Mouse (Mus musculus) liver, embryonic 15.5 days (tissue): ENCODE results near the gene Tmprss7. TPM values are rescaled to one million over a fixed set of nuclear protein-coding genes. Genes with fewer than 3 reads are reported as not detected.

Source experiments
- ATAC-seq: fragments of 200-750 bp; cut with Nextera tagmentation; 2 replicates; pipeline ENCODE4 v1.8.0; 2017; ENCODE audit warnings: moderate number of reproducible peaks, mild to moderate bottlenecking, moderate library complexity; ENCODE audit not compliant: insufficient read depth
- H3K27ac ChIP-seq: fragments of 300-500 bp; sonication (generic); replicated peaks from 2 replicates; pipeline ENCODE4 v1.5.1; 2015; ENCODE audit warnings: mild to moderate bottlenecking, inconsistent platforms
- H3K27me3 ChIP-seq: fragments of 300-500 bp; sonication (generic); 2 replicates; pipeline ENCODE4 v1.6.1; 2015; ENCODE audit warnings: mild to moderate bottlenecking, inconsistent platforms
- H3K36me3 ChIP-seq: fragments of 300-500 bp; sonication (generic); replicated peaks from 2 replicates; pipeline ENCODE4 v1.6.1; 2015; ENCODE audit warnings: moderate library complexity, mild to moderate bottlenecking, inconsistent platforms
- H3K4me1 ChIP-seq: fragments of 300-500 bp; sonication (generic); replicated peaks from 2 replicates; pipeline ENCODE4 v1.6.1; 2015; ENCODE audit warnings: inconsistent platforms
- H3K4me2 ChIP-seq: fragments of 300-500 bp; sonication (generic); 2 replicates; pipeline ENCODE4 v1.6.1; 2015; ENCODE audit warnings: moderate library complexity, mild to moderate bottlenecking, inconsistent platforms
- H3K4me3 ChIP-seq: fragments of 300-500 bp; sonication (generic); replicated peaks from 2 replicates; pipeline ENCODE4 v1.5.1; 2015; ENCODE audit warnings: mild to moderate bottlenecking, inconsistent platforms
- H3K9ac ChIP-seq: fragments of 300-500 bp; sonication (generic); 2 replicates; pipeline ENCODE4 v1.6.1; 2015; ENCODE audit warnings: moderate library complexity, mild to moderate bottlenecking, inconsistent platforms
- H3K9me3 ChIP-seq: fragments of 300-500 bp; sonication (generic); replicated peaks from 2 replicates; pipeline ENCODE4 v1.6.1; 2016; ENCODE audit warnings: inconsistent platforms
- WGBS: fragments of 180-500 bp; shearing (Covaris S2); methylation state at CpG from one replicate; pipeline ENCODE4 v1.1.7; 2015; ENCODE audit warnings: mixed read lengths; ENCODE audit not compliant: insufficient replicate concordance; 5-methylcytosine and 5-hydroxymethylcytosine counted together
- polyA plus RNA-seq: library from polyadenylated mRNA; unstranded; fragments of >200 nt; fragmentation: Nextera tagmentation; extraction: Ambion mirVana; gene quantifications from 2 replicates; pipeline ENCODE4 v1.2.1, GENCODE M21; 2015

Tmprss7 gene
- 0.12 and 0.14 TPM in 2 replicates for polyA plus RNA-seq

DNA sequence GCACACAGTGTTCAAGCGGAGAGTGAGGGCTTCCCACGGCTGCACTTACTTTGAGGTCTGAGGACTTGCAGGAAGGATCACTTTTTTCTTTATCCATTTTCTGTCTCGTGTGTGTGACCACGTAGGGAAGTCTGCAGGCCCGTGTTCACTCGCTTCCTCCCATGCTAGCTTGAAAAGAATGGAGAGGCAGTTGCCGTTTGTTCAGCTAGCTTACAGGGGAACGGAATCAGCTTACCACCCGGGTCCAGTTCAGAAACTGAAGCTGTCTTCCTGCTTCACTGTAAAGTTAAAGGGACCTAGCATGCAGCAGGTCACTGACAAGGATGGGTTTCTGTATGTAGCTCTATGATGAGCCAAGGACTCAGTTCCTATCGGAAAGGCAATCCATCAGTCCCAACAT is at the start of gene Tmprss7:
TSS of gene Tmprss7 (minus strand) at position 101 of the 400 bp plus-strand sequence.
- H3K4me1 ChIP-seq = no peaks in the 10 kb centered on the region
- H3K4me2 ChIP-seq = no peak within 1 kb of the TSS
- no peak within 1 kb of the TSS for H3K4me3 ChIP-seq
- 41% methylated on average over 10 of the region's 10 CpGs for WGBS
- H3K9me3 ChIP-seq = no peaks in the 10 kb centered on the region
- no peak within 1 kb of the TSS for H3K27ac ChIP-seq
- no peak for ATAC-seq
- no peak within 1 kb of the TSS for H3K9ac ChIP-seq
- no peaks in the 10 kb centered on the region for H3K27me3 ChIP-seq
- H3K36me3 ChIP-seq = no peaks in the 10 kb centered on the region

DNA sequence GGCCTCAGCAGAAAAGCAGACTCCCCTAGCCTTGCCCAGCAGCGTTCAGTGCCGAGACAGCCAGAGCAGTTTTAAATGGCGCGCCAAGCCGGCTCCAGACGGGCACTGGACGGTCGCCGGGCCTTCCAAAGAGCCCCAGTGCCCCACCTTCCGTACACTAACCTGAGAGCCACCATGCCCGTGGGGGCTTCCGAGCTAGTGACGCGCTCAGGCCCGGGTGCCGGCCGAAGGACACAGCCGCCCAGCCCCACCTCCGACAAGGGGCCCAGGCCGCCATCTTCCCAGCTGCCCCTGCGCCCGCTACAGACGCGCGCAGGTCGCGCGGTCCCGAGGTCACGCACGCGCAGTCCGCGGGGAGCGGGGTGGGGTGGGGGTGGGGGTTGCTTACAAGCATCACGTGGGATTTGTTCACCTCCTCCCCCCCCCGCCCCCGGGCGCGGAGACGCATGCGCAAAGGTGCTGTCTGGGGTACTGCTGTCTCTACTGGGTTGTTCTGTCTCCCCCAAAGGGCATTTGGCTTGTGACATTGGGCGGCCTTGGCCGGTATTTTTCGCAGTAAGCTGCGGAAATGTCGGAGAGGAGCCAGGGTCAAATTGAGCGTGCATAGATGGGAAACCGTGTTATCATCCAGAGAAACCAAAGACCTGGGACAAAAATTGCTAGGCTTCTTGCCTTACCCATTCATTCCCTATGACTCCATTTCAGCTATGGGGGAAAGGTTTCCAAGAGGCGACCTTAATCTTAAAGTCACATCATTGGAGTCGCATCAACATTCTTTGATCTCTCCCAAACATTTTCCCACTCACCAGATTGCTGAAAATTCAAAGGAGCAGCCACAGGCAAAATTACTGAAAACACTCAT is 49.4 kb upstream of the Tmprss7 start, which contains the start of gene Abhd10:
TSS of gene Abhd10 (minus strand) at position 341 of the 862 bp plus-strand sequence.
- H3K27me3 ChIP-seq = no peaks in the 10 kb centered on the region
- ATAC-seq = peak; percentile 100
- H3K27ac ChIP-seq = peak within 1 kb of the TSS; percentile 83
- H3K36me3 ChIP-seq = peaks cover 3% of the 10 kb centered on the region; the same call in 1 of the 2 replicates
- under 1% methylated on average over 51 of the region's 51 CpGs for WGBS
- H3K4me2 ChIP-seq = peak within 1 kb of the TSS; percentile 77
- no peaks in the 10 kb centered on the region for H3K9me3 ChIP-seq
- peak within 1 kb of the TSS; percentile 91 for H3K4me3 ChIP-seq
- H3K4me1 ChIP-seq = peaks cover 22% of the 10 kb centered on the region
- peak within 1 kb of the TSS; percentile 90 for H3K9ac ChIP-seq

DNA sequence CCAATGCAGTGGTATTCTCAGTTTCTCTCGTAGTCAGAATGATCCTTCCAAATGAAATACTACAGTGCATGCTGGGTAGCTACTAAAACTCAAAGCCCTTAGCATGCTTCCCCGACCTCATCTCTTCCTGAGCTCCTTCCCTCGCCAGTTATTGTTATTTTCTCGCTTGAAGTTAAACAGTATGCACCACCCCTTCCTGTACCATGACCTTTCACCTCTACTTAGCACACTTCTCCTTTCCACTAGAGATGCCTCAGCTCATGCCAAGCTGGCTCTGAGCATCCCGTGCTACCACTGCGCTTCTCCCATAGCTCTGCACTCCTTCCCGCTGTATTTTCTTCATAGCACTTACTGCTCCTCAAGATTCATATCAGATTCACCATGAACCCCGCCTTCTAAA is 44.4 kb upstream of the Tmprss7 start:
- Histone ChIP-seq H3K4me2 (no peak overlapping the region), H3K4me3 (no peak overlapping the region), H3K27ac (no peak overlapping the region), H3K9me3 (no peaks in the 10 kb centered on the region), H3K9ac (no peak overlapping the region), H3K27me3 (no peaks in the 10 kb centered on the region), H3K36me3 (peaks cover 43% of the 10 kb centered on the region), H3K4me1 (peaks cover 15% of the 10 kb centered on the region)
- WGBS = 74% methylated on average over 8 of the region's 8 CpGs
- no peak for ATAC-seq

DNA sequence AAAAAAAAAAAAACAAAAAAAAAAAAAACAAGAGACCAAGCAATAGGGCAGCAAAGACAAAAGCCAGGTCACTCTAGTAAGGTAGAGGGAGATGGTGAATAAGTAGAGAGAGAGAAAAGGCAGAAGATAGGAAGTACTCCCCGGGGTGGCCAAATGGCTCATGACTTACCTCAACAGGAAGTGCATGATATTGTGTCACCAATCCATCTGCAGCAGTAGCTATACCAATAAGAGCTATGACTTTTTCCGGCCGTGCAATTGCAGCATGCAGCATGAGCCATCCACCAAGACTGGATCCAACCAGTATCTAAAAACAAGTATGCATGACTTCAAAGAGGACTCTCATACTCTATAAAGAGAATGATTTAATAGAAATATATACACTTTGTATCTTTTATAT is 43.3 kb upstream of the Tmprss7 start:
- H3K9ac ChIP-seq = no peak overlapping the region
- no peak overlapping the region for H3K4me3 ChIP-seq
- H3K4me2 ChIP-seq = no peak overlapping the region
- no peaks in the 10 kb centered on the region for H3K9me3 ChIP-seq
- no peak for ATAC-seq
- H3K36me3 ChIP-seq = peaks cover 49% of the 10 kb centered on the region
- H3K4me1 ChIP-seq = peaks cover 15% of the 10 kb centered on the region
- H3K27ac ChIP-seq = no peak overlapping the region
- no peaks in the 10 kb centered on the region for H3K27me3 ChIP-seq
- WGBS = 67% methylated on average over 3 of the region's 3 CpGs

DNA sequence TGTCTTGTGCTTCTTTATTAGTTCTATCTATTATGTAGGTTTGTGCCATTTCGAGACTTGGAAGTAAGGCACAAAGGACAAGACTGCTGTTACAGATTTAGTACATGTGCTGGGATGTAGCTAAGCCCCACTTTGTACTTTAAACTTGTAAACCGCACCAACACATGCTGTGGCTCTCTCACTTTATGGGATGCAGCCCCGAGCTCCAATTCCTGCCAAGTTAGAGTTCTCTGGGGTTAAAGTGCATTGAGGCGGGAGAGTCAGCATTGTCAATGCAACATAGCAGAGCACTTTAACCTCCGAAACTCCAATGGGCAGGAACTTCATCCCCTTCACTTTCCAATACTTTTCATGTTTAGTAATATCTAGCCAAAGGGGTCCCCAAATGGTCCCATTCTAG is 35.7 kb upstream of the Tmprss7 start:
- Histone ChIP-seq H3K9me3 (no peaks in the 10 kb centered on the region), H3K27ac (no peak overlapping the region), H3K4me1 (peaks cover 7% of the 10 kb centered on the region; the same call in 1 of the 2 replicates), H3K4me3 (no peak overlapping the region), H3K4me2 (no peak overlapping the region), H3K9ac (no peak overlapping the region), H3K27me3 (peaks cover 15% of the 10 kb centered on the region), H3K36me3 (peaks cover 28% of the 10 kb centered on the region)
- 67% methylated on average over 5 of the region's 5 CpGs for WGBS
- ATAC-seq = no peak

DNA sequence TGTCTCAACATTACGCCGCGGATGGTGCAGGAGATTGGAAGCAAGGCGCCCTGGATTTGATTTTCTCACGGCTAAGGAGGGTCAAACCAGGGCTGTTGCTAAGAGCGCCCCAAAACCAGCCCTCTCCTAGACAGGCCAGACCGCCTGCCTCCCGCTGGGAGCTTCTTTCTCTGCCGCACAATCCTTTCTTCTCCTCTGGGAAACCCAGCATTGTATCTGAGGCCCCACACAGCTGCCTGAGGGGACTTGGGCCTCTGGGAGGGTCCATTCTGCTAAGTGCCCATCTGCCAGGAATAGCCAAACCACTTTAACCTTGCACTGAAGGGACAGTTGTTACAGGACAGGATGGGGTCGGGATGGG is 31.3 kb upstream of the Tmprss7 start:
- Histone ChIP-seq H3K4me3 (peak overlapping the region; percentile 36), H3K9me3 (no peaks in the 10 kb centered on the region), H3K9ac (no peak overlapping the region), H3K4me2 (peak overlapping the region; percentile 61), H3K27ac (no peak overlapping the region), H3K4me1 (peaks cover 11% of the 10 kb centered on the region; the same call in 1 of the 2 replicates), H3K36me3 (peaks cover 4% of the 10 kb centered on the region; the same call in 1 of the 2 replicates), H3K27me3 (peaks cover 26% of the 10 kb centered on the region)
- 7% methylated on average over 10 of the region's 10 CpGs for WGBS
- no peak for ATAC-seq

DNA sequence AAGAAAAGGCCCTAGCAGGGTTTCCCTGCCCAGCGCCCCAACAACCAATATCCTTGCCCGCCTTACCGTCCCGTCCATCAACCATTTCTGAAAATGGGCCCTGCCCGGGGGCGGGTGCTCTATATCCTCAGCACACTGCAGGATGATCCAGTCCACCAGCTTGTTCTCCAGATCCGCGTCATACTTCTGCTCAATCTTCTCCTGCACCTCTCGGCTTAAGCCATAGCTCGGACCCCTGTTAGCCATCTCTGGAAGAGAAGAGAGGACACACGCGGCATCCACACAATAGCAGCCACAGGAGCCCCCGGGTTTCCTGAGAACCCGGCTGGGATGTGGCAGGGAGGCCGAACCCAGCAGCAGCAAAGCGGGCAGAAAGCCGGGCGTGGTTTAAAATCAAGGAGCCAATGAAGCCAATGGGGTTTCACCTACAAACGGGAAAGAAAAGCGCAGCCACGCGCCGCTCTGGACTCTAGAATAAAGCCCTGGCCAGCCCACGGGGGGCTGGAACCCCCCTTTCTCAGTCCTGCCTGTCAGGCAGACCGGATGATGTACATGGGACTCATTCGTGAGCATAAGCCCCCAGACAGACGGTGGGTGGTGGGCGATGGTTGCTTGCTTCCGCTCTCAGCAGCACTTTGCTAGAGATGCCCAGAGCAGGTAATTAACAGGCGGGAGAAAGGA is 30.7 kb upstream of the Tmprss7 start, which contains the start of gene Tagln3:
TSS of gene Tagln3 (minus strand) at position 548 of the 681 bp plus-strand sequence.
- no peak within 1 kb of the TSS for H3K9ac ChIP-seq

DNA sequence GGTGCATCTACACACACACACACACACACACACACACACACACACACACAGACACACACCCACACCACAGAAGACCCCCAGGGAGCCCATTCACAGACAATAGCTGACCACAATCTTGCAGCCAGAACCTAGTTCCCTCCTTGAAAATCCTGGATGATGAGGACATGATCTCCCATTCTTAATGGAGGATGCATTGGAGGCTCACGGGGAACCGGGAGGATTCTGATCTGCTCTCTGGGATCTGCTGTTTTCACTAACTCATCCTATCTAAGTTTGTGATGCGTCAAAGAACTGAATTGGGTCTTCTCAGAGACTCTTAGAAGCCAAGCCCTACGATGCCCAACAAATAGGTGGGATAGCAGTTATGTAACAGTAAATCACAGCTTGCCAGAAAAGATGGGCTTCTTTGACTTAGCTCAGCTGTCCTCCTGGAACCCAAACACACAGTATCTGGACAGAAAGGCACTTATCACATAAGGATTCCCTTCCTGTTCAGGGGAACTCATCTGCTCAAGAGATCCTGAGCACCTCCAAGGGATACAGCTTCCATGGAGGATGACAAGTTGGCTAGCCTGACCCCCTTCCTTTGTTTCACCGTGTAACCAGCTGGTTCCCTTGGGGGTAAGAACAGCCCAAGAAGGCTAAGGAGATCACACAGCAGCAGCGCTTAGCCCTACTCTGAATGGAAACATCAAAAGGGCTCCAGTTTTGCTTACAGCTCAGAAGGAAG is 29.9 kb upstream of the Tmprss7 start:
- Histone ChIP-seq H3K9ac (no peak overlapping the region), H3K4me3 (no peak overlapping the region), H3K27ac (no peak overlapping the region), H3K9me3 (no peaks in the 10 kb centered on the region), H3K4me2 (no peak overlapping the region; the same call in 1 of the 2 replicates), H3K27me3 (peaks cover 26% of the 10 kb centered on the region), H3K36me3 (0 out of 2 replicates have a peak, but pooled peaks cover 2% of the 10 kb centered on the region), H3K4me1 (peaks cover 11% of the 10 kb centered on the region; the same call in 1 of the 2 replicates)
- 57% methylated on average over 6 of the region's 6 CpGs for WGBS
- no peak for ATAC-seq

More for the DNA sequence above, 30.7 kb upstream of the Tmprss7 start, which contains the start of gene Tagln3:
- WGBS = 3% methylated on average over 30 of the region's 30 CpGs
- H3K4me1 ChIP-seq = peaks cover 11% of the 10 kb centered on the region; the same call in 1 of the 2 replicates
- H3K4me3 ChIP-seq = peak within 1 kb of the TSS; percentile 36
- peak within 1 kb of the TSS; percentile 61 for H3K4me2 ChIP-seq
- no peak within 1 kb of the TSS for H3K27ac ChIP-seq
- no peak for ATAC-seq
- H3K27me3 ChIP-seq = peaks cover 26% of the 10 kb centered on the region
- H3K36me3 ChIP-seq = 0 out of 2 replicates have a peak, but pooled peaks cover 4% of the 10 kb centered on the region
- H3K9me3 ChIP-seq = no peaks in the 10 kb centered on the region

DNA sequence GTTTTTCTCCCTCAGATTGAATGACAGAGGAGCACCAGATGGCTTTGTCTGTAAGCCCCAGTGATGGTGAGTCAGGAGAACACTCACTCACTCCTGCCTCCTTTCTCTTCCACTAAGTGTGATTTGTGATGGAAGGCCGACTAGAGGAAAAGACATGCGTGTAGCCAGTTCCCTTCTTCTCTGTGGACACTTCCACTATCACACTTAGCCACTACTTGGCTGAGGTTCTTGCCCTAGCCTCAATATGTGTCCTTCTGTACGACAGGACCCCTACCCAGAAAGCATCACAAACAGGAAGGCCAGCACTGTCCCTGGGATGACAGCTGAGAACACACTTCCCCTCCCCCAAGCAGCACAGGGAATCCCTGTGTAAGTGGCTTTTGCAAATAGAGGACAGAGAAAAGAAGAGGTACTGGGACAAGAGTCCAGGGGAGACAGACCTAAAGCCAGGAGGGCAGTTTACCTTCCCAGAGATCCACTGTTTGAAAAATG is 29.0 kb upstream of the Tmprss7 start:
- Histone ChIP-seq H3K4me2 (no peak overlapping the region), H3K9me3 (no peaks in the 10 kb centered on the region), H3K36me3 (no peaks in the 10 kb centered on the region), H3K4me1 (peaks cover 11% of the 10 kb centered on the region; the same call in 1 of the 2 replicates), H3K27me3 (peaks cover 26% of the 10 kb centered on the region), H3K4me3 (no peak overlapping the region), H3K9ac (no peak overlapping the region), H3K27ac (no peak overlapping the region)
- ATAC-seq = no peak
- WGBS = 46% methylated on average over 3 of the region's 3 CpGs

DNA sequence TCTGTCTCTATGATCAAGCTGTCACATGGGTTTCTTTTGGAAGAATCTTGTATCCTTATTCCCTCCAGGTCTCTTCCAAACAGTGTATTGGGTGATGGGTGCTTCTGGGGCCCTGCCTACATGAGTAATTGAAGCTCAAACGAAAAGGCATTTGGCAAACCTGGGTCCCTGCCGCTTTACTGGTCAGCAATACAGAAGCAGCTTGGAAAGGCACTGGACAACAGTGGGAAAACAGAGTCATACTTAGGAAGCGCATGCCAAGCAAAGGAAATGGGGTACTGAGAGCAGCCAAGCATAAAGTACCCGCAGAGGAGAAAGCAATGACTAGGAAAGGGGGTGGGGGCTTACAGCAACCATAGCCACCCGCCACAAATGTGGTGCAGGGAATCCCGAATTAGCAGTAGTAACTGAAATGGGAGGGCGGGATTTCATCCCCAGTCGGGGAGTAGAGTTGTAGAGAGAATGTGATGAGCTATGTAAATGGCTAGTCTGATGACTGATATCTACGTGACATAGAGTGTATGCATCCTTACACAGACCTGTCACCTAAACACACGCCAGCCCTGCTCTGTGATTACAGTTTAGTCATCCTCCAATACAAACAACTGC is 26.7 kb upstream of the Tmprss7 start:
- Histone ChIP-seq H3K27me3 (peaks cover 20% of the 10 kb centered on the region), H3K4me1 (peaks cover 11% of the 10 kb centered on the region; the same call in 1 of the 2 replicates), H3K27ac (no peak overlapping the region), H3K9me3 (no peaks in the 10 kb centered on the region), H3K36me3 (no peaks in the 10 kb centered on the region), H3K4me2 (no peak overlapping the region), H3K4me3 (no peak overlapping the region), H3K9ac (no peak overlapping the region)
- WGBS = 60% methylated on average over 10 of the region's 10 CpGs
- ATAC-seq = no peak
